Mouse (Mus musculus) lung, adult 2 months (tissue): ENCODE data around the gene Krt80. TPM values are rescaled to one million over a fixed set of nuclear protein-coding genes. Genes with fewer than 3 reads are reported as not detected.

ENCODE experiments used
- DNase-seq: peaks from one replicate; pipeline ENCODE4 v3.0.0; 2022
- H3K4me1 ChIP-seq: fragments of 200-500 bp; 2 replicates; pipeline ENCODE4 v1.6.1; 2011; ENCODE audit warnings: low read length; ENCODE audit not compliant: control insufficient read depth, insufficient read depth
- H3K4me3 ChIP-seq: fragments of 200-500 bp; replicated peaks from 2 replicates; pipeline ENCODE3; 2011; ENCODE audit warnings: low read depth, mild to moderate bottlenecking, control low read depth, low read length; ENCODE audit errors: extremely low read depth
- CTCF ChIP-seq: fragments of 200-500 bp; IDR thresholded peaks from 2 replicates; pipeline ENCODE4 v1.5.1; 2011; ENCODE audit warnings: mild to moderate bottlenecking, low read length, control low read depth; ENCODE audit not compliant: insufficient read depth
- POLR2A ChIP-seq: fragments of 200-500 bp; IDR thresholded peaks from 2 replicates; pipeline ENCODE4 v1.6.1; 2011; ENCODE audit warnings: low read depth, mild to moderate bottlenecking, control low read depth, low read length, borderline replicate concordance; ENCODE audit errors: extremely low read depth
- WGBS: fragments of 180-500 bp; shearing (Covaris S2); methylation state at CpG from one replicate; pipeline ENCODE4 v1.1.7; 2018; 5-methylcytosine and 5-hydroxymethylcytosine counted together
- polyA plus RNA-seq: library from polyadenylated mRNA; depleted of rRNA; stranded (reverse); fragments of >200 nt; gene quantifications from 2 replicates; pipeline ENCODE4 v1.2.3, GENCODE M21; 2012; rRNA removed

The Krt80 gene
- polyA plus RNA-seq, 1 experiment = 155 TPM

DNA sequence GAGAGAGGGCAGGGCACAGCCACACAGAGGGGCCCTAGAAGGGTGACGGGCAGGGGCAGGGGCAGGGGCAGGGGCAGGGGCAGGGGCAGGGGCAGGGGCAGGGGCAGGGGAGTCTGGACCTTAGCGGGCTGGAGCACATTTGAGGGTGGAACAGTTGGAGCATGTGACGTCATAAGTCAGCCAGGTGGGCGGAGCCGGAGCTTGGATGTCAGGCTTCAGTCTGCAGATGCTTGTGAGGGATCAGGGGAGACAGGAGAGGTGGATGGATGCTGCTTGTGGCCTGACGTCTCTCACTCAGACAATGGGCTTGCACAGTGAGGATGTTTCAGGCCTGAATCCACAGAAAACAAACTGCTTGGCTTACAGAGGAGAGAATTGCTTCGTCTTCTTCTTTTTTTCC, 71.4 kb downstream of the Krt80 start:
- Histone ChIP-seq H3K4me1 (peaks cover 8% of the 10 kb centered on the region), H3K4me3 (no peak overlapping the region)
- no peak for TF ChIP-seq POLR2A
- TF ChIP-seq CTCF = no peak
- no peak for DNase-seq
- 28% methylated on average over 7 of the region's 7 CpGs for WGBS

DNA sequence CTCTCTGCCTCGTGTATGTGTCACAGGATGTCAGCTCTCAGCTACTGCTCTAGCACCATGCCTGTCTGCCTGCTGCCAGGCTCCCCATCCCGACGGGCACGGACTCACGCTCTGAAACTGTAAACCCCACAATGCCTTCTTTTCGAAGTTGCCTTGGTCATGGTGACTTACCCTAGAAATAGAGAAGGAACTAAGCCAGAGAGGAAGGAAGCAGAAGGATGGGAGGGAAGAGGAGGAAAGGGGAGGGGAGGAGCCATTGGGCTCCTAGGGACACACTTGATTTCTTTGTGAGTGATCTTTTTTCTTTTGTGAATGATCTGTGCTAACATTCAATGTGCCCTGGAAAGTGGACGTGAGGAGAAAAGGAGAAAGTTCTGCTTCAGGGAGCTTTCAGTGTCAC, 72.0 kb downstream of the Krt80 start:
- DNase-seq = no peak
- Histone ChIP-seq H3K4me3 (no peak overlapping the region), H3K4me1 (peaks cover 8% of the 10 kb centered on the region)
- TF ChIP-seq CTCF = no peak
- TF ChIP-seq POLR2A = no peak
- 35% methylated on average over 7 of the region's 7 CpGs for WGBS

Other genes with a start within 250 kb of the Krt80 start
- 672 and 695 TPM in 2 replicates for gene Acvrl1, start 241.6 kb downstream of the Krt80 start, polyA plus RNA-seq
- 45.8 and 57.2 TPM in 2 replicates for gene Acvr1b, start 196.1 kb downstream of the Krt80 start, polyA plus RNA-seq
- 36.6 and 58.8 TPM in 2 replicates for gene Grasp, start 146.0 kb downstream of the Krt80 start, polyA plus RNA-seq
- gene Nr4a1, start 115.9 kb downstream of the Krt80 start, polyA plus RNA-seq = 40.0 and 43.4 TPM in 2 replicates
- gene Atg101, start 85.9 kb downstream of the Krt80 start, polyA plus RNA-seq = 36.1 and 38.6 TPM in 2 replicates
- 35.1 and 39.4 TPM in 2 replicates for gene 6030408B16Rik, start 77.0 kb downstream of the Krt80 start, polyA plus RNA-seq
- 136 and 143 TPM in 2 replicates for gene Krt7, start 40.9 kb upstream of the Krt80 start, polyA plus RNA-seq
- gene Krt87, start 68.6 kb upstream of the Krt80 start, polyA plus RNA-seq = 0.24 and 0.44 TPM in 2 replicates
- gene Krt88, start 77.6 kb upstream of the Krt80 start, polyA plus RNA-seq = not detected in 2 replicates
- gene Krt81, start 93.6 kb upstream of the Krt80 start, polyA plus RNA-seq = not detected in 2 replicates
- 0.09 and 0.12 TPM in 2 replicates for gene Krt86, start 103.3 kb upstream of the Krt80 start, polyA plus RNA-seq
- 0.06 and 0.25 TPM in 2 replicates for gene Krt83, start 121.3 kb upstream of the Krt80 start, polyA plus RNA-seq
- gene Gm49425, start 147.1 kb upstream of the Krt80 start, polyA plus RNA-seq = not detected in 2 replicates
- 0.13 TPM in 1 of 2 replicates, not detected in the other for gene Krt84, start 162.7 kb upstream of the Krt80 start, polyA plus RNA-seq
- gene Krt82, start 180.5 kb upstream of the Krt80 start, polyA plus RNA-seq = not detected in 2 replicates
- gene Krt90, start 192.8 kb upstream of the Krt80 start, polyA plus RNA-seq = 0.22 TPM in 1 of 2 replicates, not detected in the other
- gene Krt75, start 203.7 kb upstream of the Krt80 start, polyA plus RNA-seq = 0.14 TPM in 1 of 2 replicates, not detected in the other